In genomic region chr7:105554212-105554942, GRCm38 (mm10) we compare ENCODE assay signal across 8 mouse cellular contexts. TPM values are rescaled to one million over a fixed set of nuclear protein-coding genes. Genes with fewer than 3 reads are reported as not detected.
A peak's percentile ranks its signal among the peaks of the same experiment; 100 is the strongest.
DNase-seq lines count a peak whose midpoint lies in the region; ATAC-seq and TF ChIP-seq lines count a peak whose summit lies in the region.

TSS of gene Smpd1 (plus strand) at chr7:105554360.

- no peaks in the 10 kb centered on the region for H3K9me3 ChIP-seq in forebrain, embryonic 11.5 days (ENCODE audit: control insufficient read depth, low read length)
- no peaks in the 10 kb centered on the region for H3K9me3 ChIP-seq in heart, embryonic 16.5 days (replicated peaks; ENCODE audit: control insufficient read depth, low read length)
- no peaks in the 10 kb centered on the region for H3K9me3 ChIP-seq in liver, embryonic 16.5 days (replicated peaks; ENCODE audit: control insufficient read depth, low read length)
- no peaks in the 10 kb centered on the region for H3K9me3 ChIP-seq in neural tube, embryonic 13.5 days

- peak within 1 kb of the TSS; percentile 42 for H3K4me3 ChIP-seq in forebrain, embryonic 11.5 days (ENCODE audit: low read depth, low read length)
- H3K4me3 ChIP-seq in heart, embryonic 16.5 days (ENCODE audit: low read length), result peak within 1 kb of the TSS; percentile 60
- peak within 1 kb of the TSS; percentile 68 for H3K4me3 ChIP-seq in liver, embryonic 16.5 days (ENCODE audit: low read depth, low read length)
- H3K4me3 ChIP-seq in neural tube, embryonic 13.5 days, result peak within 1 kb of the TSS; percentile 70
- H3K4me3 ChIP-seq in testis, adult 2 months (ENCODE audit: control insufficient read depth, low read depth, low read length), result peak within 1 kb of the TSS; percentile 58

- 0 out of 2 replicates have a peak, but pooled peaks cover 4% of the 10 kb centered on the region for H3K4me1 ChIP-seq in forebrain, embryonic 11.5 days (replicated peaks; ENCODE audit: control insufficient read depth, insufficient read depth, low read length)
- peaks cover 13% of the 10 kb centered on the region for H3K4me1 ChIP-seq in heart, embryonic 16.5 days (ENCODE audit: control insufficient read depth, insufficient read depth, low read length)
- H3K4me1 ChIP-seq in liver, embryonic 16.5 days (ENCODE audit: control insufficient read depth, low read depth, low read length), result peaks cover 19% of the 10 kb centered on the region
- peaks cover 28% of the 10 kb centered on the region for H3K4me1 ChIP-seq in neural tube, embryonic 13.5 days (replicated peaks)
- H3K4me1 ChIP-seq in testis, adult 2 months (ENCODE audit: control insufficient read depth, insufficient read depth, low read length), result peaks cover 4% of the 10 kb centered on the region

- H3K4me2 ChIP-seq in forebrain, embryonic 11.5 days (ENCODE audit: low read depth, low read length, severe bottlenecking), result peak within 1 kb of the TSS; percentile 85
- peak within 1 kb of the TSS; percentile 60 for H3K4me2 ChIP-seq in heart, embryonic 16.5 days (ENCODE audit: low read depth, low read length)
- H3K4me2 ChIP-seq in liver, embryonic 16.5 days (ENCODE audit: low read depth, low read length), result peak within 1 kb of the TSS; percentile 76
- H3K4me2 ChIP-seq in neural tube, embryonic 13.5 days, result peak within 1 kb of the TSS; percentile 70

- peak within 1 kb of the TSS; percentile 48 for H3K9ac ChIP-seq in forebrain, embryonic 11.5 days (ENCODE audit: low read length)
- H3K9ac ChIP-seq in heart, embryonic 16.5 days (ENCODE audit: low read length), result peak within 1 kb of the TSS; percentile 77
- peak within 1 kb of the TSS; percentile 72 for H3K9ac ChIP-seq in liver, embryonic 16.5 days (ENCODE audit: low read depth, low read length)
- H3K9ac ChIP-seq in neural tube, embryonic 13.5 days, result peak within 1 kb of the TSS; percentile 85

- TF ChIP-seq CTCF in testis, adult 2 months (IDR thresholded peaks at IDR 0.05; ENCODE audit: control insufficient read depth, insufficient read depth, insufficient replicate concordance, low read depth, low read length), result no peak

- DNase-seq in CD8-positive naive resting alpha-beta T cell, adult 2 months (ENCODE audit: low read depth in 2 of 2, low spot score in 2 of 2), result peak; percentile 70 to 78
- DNase-seq in c-Kit-positive CD71-negative TER-119-negative erythroid progenitor cells, embryonic 14.5 days (ENCODE audit: low read depth), result peak; percentile 86
- peak; percentile 86 for DNase-seq in forebrain, embryonic 11.5 days (ENCODE audit: low spot score)
- DNase-seq in kidney, postnatal 4 days, result peak; percentile 89 to 93

- 4% methylated on average over 26 of the region's 26 CpGs for WGBS in forebrain, embryonic 11.5 days
- WGBS in heart, embryonic 16.5 days, result 1% methylated on average over 25 of the region's 26 CpGs
- 3% methylated on average over 26 of the region's 26 CpGs for WGBS in liver, embryonic 16.5 days (ENCODE audit: insufficient replicate concordance)
- 5% methylated on average over 26 of the region's 26 CpGs for WGBS in neural tube, embryonic 13.5 days

- TF ChIP-seq POLR2A in testis, adult 2 months (IDR thresholded peaks at IDR 0.05; ENCODE audit: control insufficient read depth, low read depth, low read length), result no peak

- ATAC-seq in forebrain, embryonic 11.5 days (replicated peaks; ENCODE audit: low FRiP score), result peak; percentile 92
- ATAC-seq in heart, embryonic 16.5 days (replicated peaks; ENCODE audit: extremely low read depth, insufficient read depth, low FRiP score), result peak; percentile 95
- peak; percentile 94 for ATAC-seq in liver, embryonic 16.5 days (ENCODE audit: low read depth)
- peak; percentile 93 for ATAC-seq in neural tube, embryonic 13.5 days (ENCODE audit: low read depth)

- H3K36me3 ChIP-seq in forebrain, embryonic 11.5 days (ENCODE audit: control insufficient read depth, insufficient read depth, low read length), result no peaks in the 10 kb centered on the region; the same call in 1 of the 2 replicates
- peaks cover 14% of the 10 kb centered on the region for H3K36me3 ChIP-seq in heart, embryonic 16.5 days (ENCODE audit: control insufficient read depth, insufficient read depth)
- H3K36me3 ChIP-seq in liver, embryonic 16.5 days (ENCODE audit: control insufficient read depth, insufficient read depth), result peaks cover 10% of the 10 kb centered on the region
- H3K36me3 ChIP-seq in neural tube, embryonic 13.5 days, result peaks cover 29% of the 10 kb centered on the region
- H3K36me3 ChIP-seq in testis, adult 2 months (ENCODE audit: control insufficient read depth, insufficient read depth, low read length), result no peaks in the 10 kb centered on the region

- no peaks in the 10 kb centered on the region for H3K27me3 ChIP-seq in forebrain, embryonic 11.5 days (ENCODE audit: control insufficient read depth, insufficient read depth, low read length)
- H3K27me3 ChIP-seq in heart, embryonic 16.5 days (ENCODE audit: control insufficient read depth, insufficient read depth, low read length), result no peaks in the 10 kb centered on the region
- no peaks in the 10 kb centered on the region for H3K27me3 ChIP-seq in liver, embryonic 16.5 days (ENCODE audit: control insufficient read depth, insufficient read depth, low read depth, low read length)
- H3K27me3 ChIP-seq in neural tube, embryonic 13.5 days, result no peaks in the 10 kb centered on the region; the same call in 1 of the 2 replicates
- no peaks in the 10 kb centered on the region for H3K27me3 ChIP-seq in testis, adult 2 months (ENCODE audit: control insufficient read depth, insufficient read depth, low read length)

- H3K27ac ChIP-seq in forebrain, embryonic 11.5 days (ENCODE audit: low read depth, low read length), result no peak within 1 kb of the TSS
- H3K27ac ChIP-seq in heart, embryonic 16.5 days (ENCODE audit: low read length), result peak within 1 kb of the TSS; percentile 79
- peak within 1 kb of the TSS; percentile 60 for H3K27ac ChIP-seq in liver, embryonic 16.5 days (ENCODE audit: low read length)
- peak within 1 kb of the TSS; percentile 84 for H3K27ac ChIP-seq in neural tube, embryonic 13.5 days (replicated peaks)
- no peak within 1 kb of the TSS for H3K27ac ChIP-seq in testis, adult 2 months (ENCODE audit: control insufficient read depth, insufficient read depth, low read depth, low read length)

RNA-seq across cellular contexts. Expression of gene Smpd1, which starts in this region (rescaled TPM):
- polyA plus RNA-seq in forebrain, embryonic 11.5 days (2014; fragmentation: Nextera tagmentation; extraction: Ambion mirVana), result 35.1 and 42.1 TPM in 2 replicates
- polyA plus RNA-seq in heart, embryonic 16.5 days (2015; fragmentation: Nextera tagmentation; extraction: Ambion mirVana), result 61.7 and 65.0 TPM in 2 replicates
- 21.3 and 21.9 TPM in 2 replicates for polyA plus RNA-seq in liver, embryonic 16.5 days (2015; fragmentation: Nextera tagmentation; extraction: Ambion mirVana)
- polyA plus RNA-seq in neural tube, embryonic 13.5 days (2015; fragmentation: Nextera tagmentation; extraction: Ambion mirVana), result 62.0 and 71.4 TPM in 2 replicates
- 3.9 and 4.0 TPM in 2 replicates for polyA plus RNA-seq in testis, adult 2 months (2012; rRNA removed)

Comparison
In these comparisons a context has a peak if more than half of its experiments do, and no peak if none do; other contexts are left out.
1. H3K27ac ChIP-seq: peak in heart, embryonic 16.5 days (single experiment), liver, embryonic 16.5 days (single experiment) and neural tube, embryonic 13.5 days (single experiment); none in forebrain, embryonic 11.5 days (single experiment) and testis, adult 2 months (single experiment).
2. Peak in every context shown above with its lines, with median percentiles within 50 percentile points of each other: DNase-seq, ATAC-seq, H3K4me2 ChIP-seq, H3K4me3 ChIP-seq and H3K9ac ChIP-seq.